22 mouse cellular contexts compared by ENCODE assay signal in the genomic region with DNA sequence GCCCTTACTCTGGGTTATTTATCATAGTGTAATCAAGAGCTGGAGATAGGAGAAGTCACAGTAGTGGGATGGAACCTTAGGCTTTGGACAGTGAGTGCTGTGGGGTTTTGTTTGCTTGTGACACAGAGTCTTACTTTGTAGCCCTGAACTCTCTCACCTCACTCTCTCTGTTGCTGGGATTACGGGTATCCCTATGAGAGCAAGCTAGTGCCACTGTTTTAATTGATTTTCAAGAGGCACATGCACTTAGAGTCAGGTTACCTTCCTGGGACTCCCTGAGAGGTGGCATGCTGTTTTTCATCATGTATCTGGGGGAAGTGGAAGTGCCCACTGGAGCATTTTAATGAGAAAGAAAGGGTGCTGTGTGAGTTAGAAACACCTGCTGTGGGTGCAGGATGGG.
"Had no signal": no experiment of that assay in that cellular context is flagged by ENCODE, and none has a peak within 500 bp of the region (broad histone marks: within the 10 kb centered on the region; RNA-seq: fewer than 3 reads in every experiment).

No protein-coding gene starts in this region.

- H3K4me1 ChIP-seq: intestine, embryonic 15.5 days; limb, embryonic 15.5 days; midbrain, embryonic 10.5 days; neural tube, embryonic 12.5 days; neural tube, embryonic 15.5 days had no signal

- ATAC-seq: intestine, embryonic 15.5 days; liver, postnatal 0 days; lung, postnatal 0 days; midbrain, embryonic 15.5 days had no signal

- H3K4me3 ChIP-seq: intestine, embryonic 15.5 days; limb, embryonic 12.5 days; limb, embryonic 15.5 days; midbrain, embryonic 10.5 days; midbrain, embryonic 15.5 days; neural tube, embryonic 12.5 days; neural tube, embryonic 15.5 days had no signal

- H3K9me3 ChIP-seq: intestine, embryonic 15.5 days; limb, embryonic 12.5 days; limb, embryonic 15.5 days; midbrain, embryonic 10.5 days; midbrain, embryonic 15.5 days; neural tube, embryonic 12.5 days; neural tube, embryonic 15.5 days had no signal

- H3K9ac ChIP-seq: intestine, embryonic 15.5 days; limb, embryonic 12.5 days; limb, embryonic 15.5 days; liver, embryonic 14.5 days; liver, postnatal 0 days; lung, embryonic 14.5 days; midbrain, embryonic 15.5 days; neural tube, embryonic 12.5 days; neural tube, embryonic 15.5 days had no signal

- H3K27ac ChIP-seq: intestine, embryonic 15.5 days; limb, embryonic 12.5 days; limb, embryonic 15.5 days; liver, embryonic 14.5 days; macrophage; midbrain, embryonic 10.5 days; midbrain, embryonic 15.5 days; neural tube, embryonic 12.5 days; neural tube, embryonic 15.5 days; stomach, postnatal 0 days had no signal

- DNase-seq: kidney, adult 11 months; left cerebral cortex, postnatal 4 days; liver, postnatal 0 days; right cerebral cortex, adult 18-20 months; right cerebral cortex, postnatal 14 days; right cerebral cortex, postnatal 4 days; thymus, adult 2 months; thymus, postnatal 14 days; thymus, postnatal 4 days had no signal

- H3K27me3 ChIP-seq: intestine, embryonic 15.5 days; limb, embryonic 12.5 days; limb, embryonic 15.5 days; midbrain, embryonic 15.5 days; neural tube, embryonic 12.5 days; neural tube, embryonic 15.5 days had no signal

- H3K4me2 ChIP-seq: intestine, embryonic 15.5 days; limb, embryonic 12.5 days; limb, embryonic 15.5 days; liver, embryonic 11.5 days; lung, embryonic 14.5 days; midbrain, embryonic 15.5 days; neural tube, embryonic 12.5 days; neural tube, embryonic 15.5 days had no signal

- H3K36me3 ChIP-seq: intestine, embryonic 15.5 days; limb, embryonic 12.5 days; limb, embryonic 15.5 days; midbrain, embryonic 10.5 days; midbrain, embryonic 15.5 days; neural tube, embryonic 12.5 days; neural tube, embryonic 15.5 days had no signal
